Mouse (Mus musculus): ENCODE measurements around the gene Slc5a11. TPM values are rescaled to one million over a fixed set of nuclear protein-coding genes. Genes with fewer than 3 reads are reported as not detected.

Gene Slc5a11
- total and polyA plus RNA-seq, 2 experiments from 2014 or later = 0.20 to 0.82 TPM

DNA sequence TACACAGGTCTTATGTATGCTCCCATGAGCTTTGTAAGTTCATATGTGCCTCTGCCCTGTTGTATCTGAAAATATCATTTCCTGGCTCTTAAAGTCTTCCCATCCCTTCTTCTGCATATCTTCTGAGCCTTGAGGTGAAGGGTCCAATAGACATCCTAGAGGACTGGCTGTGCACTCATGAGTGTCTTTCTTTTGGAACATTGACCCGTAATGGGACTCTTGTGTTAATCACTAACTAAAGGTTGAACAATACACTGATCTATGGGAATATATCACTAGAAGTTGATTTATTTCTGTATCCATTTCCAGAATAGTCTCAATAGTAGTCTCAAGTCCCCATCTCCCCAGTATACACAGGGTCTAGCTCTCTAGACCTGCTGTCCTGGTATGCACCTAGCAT lies 29.7 kb upstream of the Slc5a11 start:
- DNase-seq (ENCODE audit: low spot score) = no peak
- Histone ChIP-seq H3K27ac (ENCODE audit: low read depth, low read length) (no peak overlapping the region), H3K36me3 (ENCODE audit: insufficient read depth, low read length) (peaks cover 74% of the 10 kb centered on the region), H3K4me1 (ENCODE audit: insufficient read depth, low read length) (no peaks in the 10 kb centered on the region), H3K27me3 (ENCODE audit: insufficient read depth, low read length) (no peaks in the 10 kb centered on the region), H3K4me3 (ENCODE audit: low read depth, low read length) (no peak overlapping the region), H3K9ac (replicated peaks; ENCODE audit: low read length, poor library complexity, severe bottlenecking) (no peak overlapping the region), H3K4me2 (ENCODE audit: low read depth, low read length, poor library complexity, severe bottlenecking) (no peak overlapping the region), H3K9me3 (ENCODE audit: low read length) (no peaks in the 10 kb centered on the region)
- no peak for ATAC-seq (ENCODE audit: low FRiP score)
- 96% methylated on average over 1 of the region's 1 CpGs for WGBS
- no peak for TF ChIP-seq CTCF (IDR thresholded peaks at IDR 0.05)

- DNase-seq (ENCODE audit: low spot score) = no peak
- H3K36me3 ChIP-seq (ENCODE audit: insufficient read depth, low read length) = peaks cover 72% of the 10 kb centered on the region
- no peaks in the 10 kb centered on the region for H3K4me1 ChIP-seq (ENCODE audit: insufficient read depth, low read length)
- 90% methylated on average over 6 of the region's 6 CpGs for WGBS
- no peak for ATAC-seq (ENCODE audit: low FRiP score)
- H3K4me2 ChIP-seq (ENCODE audit: low read depth, low read length, poor library complexity, severe bottlenecking) = no peak overlapping the region
- TF ChIP-seq CTCF (IDR thresholded peaks at IDR 0.05) = no peak
- H3K9ac ChIP-seq (replicated peaks; ENCODE audit: low read length, poor library complexity, severe bottlenecking) = no peak overlapping the region
- no peaks in the 10 kb centered on the region for H3K9me3 ChIP-seq (ENCODE audit: low read length)
- no peak overlapping the region for H3K4me3 ChIP-seq (ENCODE audit: low read depth, low read length)
- no peaks in the 10 kb centered on the region for H3K27me3 ChIP-seq (ENCODE audit: insufficient read depth, low read length)
- H3K27ac ChIP-seq (ENCODE audit: low read depth, low read length) = no peak overlapping the region
Measured at GRCm38 (mm10) chr7:123186463-123186862, 28.1 kb upstream of the Slc5a11 start.

DNA sequence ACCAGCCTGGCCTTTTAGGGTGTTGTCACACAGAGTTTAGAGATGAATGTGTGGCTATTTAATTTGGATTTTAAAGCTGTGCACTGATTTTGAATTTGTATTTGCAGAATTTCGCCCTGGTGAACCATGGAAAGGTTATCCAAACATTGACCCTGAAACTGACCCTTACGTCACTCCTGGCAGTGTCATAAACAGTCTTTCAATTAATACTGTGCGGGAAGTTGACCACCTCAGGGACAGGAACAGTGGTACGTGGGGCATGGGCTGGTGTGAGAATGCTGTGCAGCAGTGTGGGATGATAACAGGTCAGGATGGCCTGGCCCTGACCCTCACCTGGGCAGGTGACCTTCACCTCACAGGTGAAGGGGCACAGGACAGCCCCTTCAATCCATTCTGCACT lies 27.3 kb upstream of the Slc5a11 start:
- Histone ChIP-seq H3K27ac (ENCODE audit: low read depth, low read length) (no peak overlapping the region), H3K4me2 (ENCODE audit: low read depth, low read length, poor library complexity, severe bottlenecking) (no peak overlapping the region), H3K9me3 (ENCODE audit: low read length) (no peaks in the 10 kb centered on the region), H3K36me3 (ENCODE audit: insufficient read depth, low read length) (peaks cover 73% of the 10 kb centered on the region), H3K27me3 (ENCODE audit: insufficient read depth, low read length) (no peaks in the 10 kb centered on the region), H3K4me3 (ENCODE audit: low read depth, low read length) (no peak overlapping the region), H3K9ac (replicated peaks; ENCODE audit: low read length, poor library complexity, severe bottlenecking) (no peak overlapping the region), H3K4me1 (ENCODE audit: insufficient read depth, low read length) (no peaks in the 10 kb centered on the region)
- 92% methylated on average over 4 of the region's 4 CpGs for WGBS
- no peak for DNase-seq (ENCODE audit: low spot score)
- TF ChIP-seq CTCF (IDR thresholded peaks at IDR 0.05) = no peak
- no peak for ATAC-seq (ENCODE audit: low FRiP score)

- Histone ChIP-seq H3K4me2 (ENCODE audit: low read depth, low read length, poor library complexity, severe bottlenecking) (no peak overlapping the region), H3K27me3 (ENCODE audit: insufficient read depth, low read length) (no peaks in the 10 kb centered on the region), H3K4me3 (ENCODE audit: low read depth, low read length) (no peak overlapping the region), H3K9ac (replicated peaks; ENCODE audit: low read length, poor library complexity, severe bottlenecking) (no peak overlapping the region), H3K36me3 (ENCODE audit: insufficient read depth, low read length) (peaks cover 70% of the 10 kb centered on the region), H3K9me3 (ENCODE audit: low read length) (no peaks in the 10 kb centered on the region), H3K27ac (ENCODE audit: low read depth, low read length) (no peak overlapping the region), H3K4me1 (ENCODE audit: insufficient read depth, low read length) (no peaks in the 10 kb centered on the region)
- DNase-seq (ENCODE audit: low spot score) (no peak), ATAC-seq (ENCODE audit: low FRiP score) (no peak)
- TF ChIP-seq CTCF (IDR thresholded peaks at IDR 0.05) = no peak
- 91% methylated on average over 3 of the region's 3 CpGs for WGBS
Measured at GRCm38 (mm10) chr7:123188462-123188861, 26.1 kb upstream of the Slc5a11 start.

GRCm38 (mm10) chr7:123189762-123190161 lies 24.8 kb upstream of the Slc5a11 start:
- DNase-seq (ENCODE audit: low spot score) = no peak
- 96% methylated on average over 8 of the region's 8 CpGs for WGBS

GRCm38 (mm10) chr7:123191731-123192130 lies 22.8 kb upstream of the Slc5a11 start:
- H3K36me3 ChIP-seq (ENCODE audit: insufficient read depth, low read length) = peaks cover 64% of the 10 kb centered on the region
- no peak overlapping the region for H3K27ac ChIP-seq (ENCODE audit: low read depth, low read length)
- DNase-seq (ENCODE audit: low spot score) = no peak
- H3K4me1 ChIP-seq (ENCODE audit: insufficient read depth, low read length) = no peaks in the 10 kb centered on the region
- 93% methylated on average over 5 of the region's 5 CpGs for WGBS
- no peaks in the 10 kb centered on the region for H3K9me3 ChIP-seq (ENCODE audit: low read length)
- no peaks in the 10 kb centered on the region for H3K27me3 ChIP-seq (ENCODE audit: insufficient read depth, low read length)
- no peak for ATAC-seq (ENCODE audit: low FRiP score)
- H3K9ac ChIP-seq (replicated peaks; ENCODE audit: low read length, poor library complexity, severe bottlenecking) = no peak overlapping the region
- no peak overlapping the region for H3K4me3 ChIP-seq (ENCODE audit: low read depth, low read length)
- no peak overlapping the region for H3K4me2 ChIP-seq (ENCODE audit: low read depth, low read length, poor library complexity, severe bottlenecking)
- no peak for TF ChIP-seq CTCF (IDR thresholded peaks at IDR 0.05)

More at GRCm38 (mm10) chr7:123189762-123190161, 24.8 kb upstream of the Slc5a11 start:
- Histone ChIP-seq H3K4me2 (ENCODE audit: low read depth, low read length, poor library complexity, severe bottlenecking) (no peak overlapping the region), H3K9me3 (ENCODE audit: low read length) (no peaks in the 10 kb centered on the region), H3K9ac (replicated peaks; ENCODE audit: low read length, poor library complexity, severe bottlenecking) (no peak overlapping the region), H3K36me3 (ENCODE audit: insufficient read depth, low read length) (peaks cover 71% of the 10 kb centered on the region), H3K4me3 (ENCODE audit: low read depth, low read length) (no peak overlapping the region), H3K27me3 (ENCODE audit: insufficient read depth, low read length) (no peaks in the 10 kb centered on the region), H3K27ac (ENCODE audit: low read depth, low read length) (no peak overlapping the region), H3K4me1 (ENCODE audit: insufficient read depth, low read length) (no peaks in the 10 kb centered on the region)
- ATAC-seq (ENCODE audit: low FRiP score) = no peak
- TF ChIP-seq CTCF (IDR thresholded peaks at IDR 0.05) = no peak

Measured in midbrain, postnatal 0 days (tissue).